Mouse (Mus musculus) midbrain, postnatal 0 days (tissue): ENCODE results near the gene Gprc5a. TPM values are rescaled to one million over a fixed set of nuclear protein-coding genes. Genes with fewer than 3 reads are reported as not detected.

ENCODE experiments used
- ATAC-seq: fragments of 200-750 bp; cut with Nextera tagmentation; 2 replicates; pipeline ENCODE4 v1.8.0; 2017; ENCODE audit warnings: moderate number of reproducible peaks, mild to moderate bottlenecking, moderate TSS enrichment, moderate library complexity; ENCODE audit not compliant: low FRiP score
- DNase-seq: peaks from one replicate; pipeline ENCODE4 v3.0.0-alpha.2; 2015; ENCODE audit warnings: low spot score
- H3K27ac ChIP-seq: fragments of 300-500 bp; sonication (generic); 2 replicates; pipeline ENCODE4 v1.5.1; 2014; ENCODE audit warnings: low read depth, mild to moderate bottlenecking, low read length, mixed read lengths
- H3K27me3 ChIP-seq: fragments of 300-500 bp; sonication (generic); 2 replicates; pipeline ENCODE4 v1.6.1; 2014; ENCODE audit warnings: low read length, control low read depth, mixed read lengths; ENCODE audit not compliant: insufficient read depth
- H3K36me3 ChIP-seq: fragments of 300-500 bp; sonication (generic); 2 replicates; pipeline ENCODE4 v1.6.1; 2014; ENCODE audit warnings: low read length, control low read depth, mixed read lengths; ENCODE audit not compliant: insufficient read depth
- H3K4me1 ChIP-seq: fragments of 300-500 bp; sonication (generic); 2 replicates; pipeline ENCODE4 v1.6.1; 2014; ENCODE audit warnings: mild to moderate bottlenecking, control low read depth, antibody characterized with exemption, low read length, mixed read lengths; ENCODE audit not compliant: insufficient read depth
- H3K4me2 ChIP-seq: fragments of 300-500 bp; sonication (generic); 2 replicates; pipeline ENCODE4 v1.6.1; 2014; ENCODE audit warnings: low read depth, mild to moderate bottlenecking, low read length, mixed read lengths; ENCODE audit not compliant: poor library complexity, severe bottlenecking
- H3K4me3 ChIP-seq: fragments of 300-500 bp; sonication (generic); 2 replicates; pipeline ENCODE4 v1.5.1; 2014; ENCODE audit warnings: low read depth, mild to moderate bottlenecking, low read length, moderate library complexity
- H3K9ac ChIP-seq: fragments of 300-500 bp; sonication (generic); replicated peaks from 2 replicates; pipeline ENCODE4 v1.6.1; 2014; ENCODE audit warnings: mild to moderate bottlenecking, low read length, moderate library complexity, mixed read lengths; ENCODE audit not compliant: poor library complexity, severe bottlenecking
- H3K9me3 ChIP-seq: fragments of 300-500 bp; sonication (generic); 2 replicates; pipeline ENCODE4 v1.6.1; 2016; ENCODE audit warnings: low read length, control low read depth
- CTCF ChIP-seq: IDR thresholded peaks from 2 replicates; pipeline ENCODE4 v1.5.1; 2016; ENCODE audit warnings: antibody characterized with exemption, mild to moderate bottlenecking
- WGBS: fragments of 180-500 bp; shearing (Covaris S2); extraction: QIAGEN DNeasy Blood & Tissue Kit; methylation state at CpG from one replicate; pipeline ENCODE4 v1.1.7; 2014; 5-methylcytosine and 5-hydroxymethylcytosine counted together
- polyA plus RNA-seq: library from polyadenylated mRNA; unstranded; fragments of >200 nt; fragmentation: Nextera tagmentation; extraction: Ambion mirVana; gene quantifications from 2 replicates; pipeline ENCODE4 v1.2.1, GENCODE M21; 2015
- total RNA-seq: library from RNA; depleted of rRNA; stranded (reverse); fragments of >200 nt; gene quantifications from 2 replicates; pipeline ENCODE4 v1.2.3, GENCODE M21; 2014

Gprc5a gene
- total and polyA plus RNA-seq, 2 experiments from 2014 or later, result 0.49 TPM; not detected in 1

- peak; percentile 84 for TF ChIP-seq CTCF
- peak; percentile 50; the same call in 1 of the 2 replicates for ATAC-seq
- no peak overlapping the region for H3K4me3 ChIP-seq
- no peaks in the 10 kb centered on the region for H3K4me1 ChIP-seq
- no peak overlapping the region for H3K27ac ChIP-seq
- H3K9me3 ChIP-seq, result no peaks in the 10 kb centered on the region
- peak; percentile 79 for DNase-seq
- 16% methylated on average over 3 of the region's 3 CpGs for WGBS
- H3K27me3 ChIP-seq, result no peaks in the 10 kb centered on the region
- H3K9ac ChIP-seq, result no peak overlapping the region
- peaks cover 28% of the 10 kb centered on the region for H3K36me3 ChIP-seq
- H3K4me2 ChIP-seq, result no peak overlapping the region
These were observed 39.2 kb upstream of the Gprc5a start for GRCm38 (mm10) chr6:135026232-135026631.

GRCm38 (mm10) chr6:135026755-135027154 lies 38.7 kb upstream of the Gprc5a start:
- no peak overlapping the region for H3K9ac ChIP-seq
- no peaks in the 10 kb centered on the region for H3K27me3 ChIP-seq
- no peak for ATAC-seq
- H3K9me3 ChIP-seq, result no peaks in the 10 kb centered on the region
- H3K4me1 ChIP-seq, result no peaks in the 10 kb centered on the region
- WGBS, result 87% methylated on average over 2 of the region's 2 CpGs
- DNase-seq, result no peak
- TF ChIP-seq CTCF, result no peak
- no peak overlapping the region for H3K27ac ChIP-seq
- peaks cover 23% of the 10 kb centered on the region for H3K36me3 ChIP-seq
- H3K4me2 ChIP-seq, result no peak overlapping the region
- H3K4me3 ChIP-seq, result no peak overlapping the region

- ATAC-seq (no peak), DNase-seq (no peak)
- Histone ChIP-seq H3K27ac (no peak overlapping the region), H3K4me3 (no peak overlapping the region), H3K9me3 (no peaks in the 10 kb centered on the region), H3K9ac (no peak overlapping the region), H3K4me1 (no peaks in the 10 kb centered on the region), H3K4me2 (no peak overlapping the region), H3K27me3 (no peaks in the 10 kb centered on the region), H3K36me3 (0 out of 2 replicates have a peak, but pooled peaks cover 2% of the 10 kb centered on the region)
- no peak for TF ChIP-seq CTCF
- WGBS, result 87% methylated on average over 4 of the region's 4 CpGs
These were observed 36.2 kb upstream of the Gprc5a start for GRCm38 (mm10) chr6:135029246-135029645.

- TF ChIP-seq CTCF, result no peak
- H3K27ac ChIP-seq, result no peak overlapping the region
- H3K4me1 ChIP-seq, result peaks cover 8% of the 10 kb centered on the region; the same call in 1 of the 2 replicates
- no peaks in the 10 kb centered on the region for H3K9me3 ChIP-seq
- DNase-seq (no peak), ATAC-seq (no peak)
- no peaks in the 10 kb centered on the region for H3K36me3 ChIP-seq
- 36% methylated on average over 3 of the region's 3 CpGs for WGBS
- H3K4me3 ChIP-seq, result no peak overlapping the region
- no peaks in the 10 kb centered on the region for H3K27me3 ChIP-seq
- H3K4me2 ChIP-seq, result no peak overlapping the region
- H3K9ac ChIP-seq, result no peak overlapping the region
These were observed 26.8 kb upstream of the Gprc5a start for GRCm38 (mm10) chr6:135038674-135039073.

GRCm38 (mm10) chr6:135040275-135040871 lies 25.1 kb upstream of the Gprc5a start:
- WGBS, result 8% methylated on average over 21 of the region's 21 CpGs
- no peak for TF ChIP-seq CTCF
- Histone ChIP-seq H3K27ac (no peak overlapping the region), H3K27me3 (no peaks in the 10 kb centered on the region), H3K4me3 (peak overlapping the region; percentile 10; the same call in 1 of the 2 replicates), H3K9ac (peak overlapping the region; percentile 37; the same call in 1 of the 2 replicates), H3K4me1 (peaks cover 8% of the 10 kb centered on the region; the same call in 1 of the 2 replicates), H3K36me3 (no peaks in the 10 kb centered on the region), H3K4me2 (peak overlapping the region; percentile 44), H3K9me3 (no peaks in the 10 kb centered on the region)
- DNase-seq (peak; percentile 15), ATAC-seq (no peak)

- peaks cover 8% of the 10 kb centered on the region; the same call in 1 of the 2 replicates for H3K4me1 ChIP-seq
- H3K27ac ChIP-seq, result no peak overlapping the region
- DNase-seq (no peak), ATAC-seq (no peak)
- no peaks in the 10 kb centered on the region for H3K36me3 ChIP-seq
- no peak overlapping the region for H3K9ac ChIP-seq
- H3K9me3 ChIP-seq, result no peaks in the 10 kb centered on the region
- no peak overlapping the region for H3K4me3 ChIP-seq
- no peak overlapping the region for H3K4me2 ChIP-seq
- no peaks in the 10 kb centered on the region for H3K27me3 ChIP-seq
- 40% methylated on average over 3 of the region's 3 CpGs for WGBS
- no peak for TF ChIP-seq CTCF
These were observed 23.5 kb upstream of the Gprc5a start for GRCm38 (mm10) chr6:135041930-135042329.
